Mouse (Mus musculus) naive thymus-derived CD4-positive, alpha-beta T cell, adult 2 months (primary cell): ENCODE measurements around the gene Trdmt1.

Source experiments
- DNase-seq: peaks from one replicate; pipeline ENCODE4 v3.0.0-alpha.2; 2011; ENCODE audit warnings: low read depth

Gene Trdmt1

DNA sequence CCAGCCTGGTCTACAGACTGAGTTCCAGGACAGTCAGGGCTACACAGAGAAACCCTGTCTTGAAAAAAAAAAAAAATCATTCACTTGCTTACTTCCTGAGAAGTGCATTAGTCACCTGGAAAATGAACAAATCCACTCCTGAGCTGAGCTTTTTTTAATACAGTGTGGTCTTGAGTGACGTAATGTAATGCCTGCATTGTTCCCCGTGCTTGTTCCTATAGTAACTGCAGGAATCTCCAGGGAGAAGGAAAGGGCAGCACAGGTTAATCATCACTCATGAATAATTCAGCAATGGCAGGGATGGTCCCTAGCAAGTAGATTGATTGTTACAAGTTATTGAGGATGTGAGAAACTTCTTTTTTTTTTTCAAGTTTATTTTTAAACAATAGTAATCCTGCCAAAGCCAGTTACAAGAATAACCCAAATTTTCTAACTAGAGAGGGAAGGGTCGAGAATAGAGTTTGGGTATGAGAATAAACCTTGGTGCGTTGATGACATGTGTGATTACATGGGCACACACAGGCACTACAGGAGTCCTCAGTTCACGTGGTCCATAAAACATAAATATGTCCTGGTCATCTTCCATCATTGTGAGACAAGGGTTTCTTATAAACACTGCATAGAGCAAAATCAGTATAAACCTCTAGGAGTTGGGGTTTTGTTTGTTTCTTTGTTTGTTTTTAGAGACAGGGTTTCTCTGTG is 44.0 kb downstream of the Trdmt1 start:
- no peak for DNase-seq

DNA sequence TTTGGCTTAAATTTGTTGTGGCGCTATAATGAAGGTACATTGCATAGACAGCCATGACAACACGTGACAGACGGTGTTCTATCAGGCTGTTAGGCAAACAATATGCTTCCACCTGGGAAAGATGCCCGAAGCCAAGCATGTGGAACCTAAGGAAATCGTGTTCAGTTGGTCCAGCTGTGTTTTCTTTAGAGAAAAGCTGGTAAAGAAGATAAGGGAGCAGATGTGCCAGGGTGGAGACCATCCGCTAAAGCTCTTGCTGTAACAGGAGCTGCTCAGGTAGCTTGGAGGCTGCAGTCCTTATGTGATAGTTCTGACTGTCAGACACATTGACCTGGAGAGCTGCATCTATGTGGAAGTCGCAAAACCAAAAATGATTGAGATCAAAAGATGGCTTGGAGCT is 45.3 kb downstream of the Trdmt1 start:
- DNase-seq, result no peak

- no peak for DNase-seq
Measured at GRCm38 (mm10) chr2:13496087-13496486, 48.4 kb downstream of the Trdmt1 start.

- peak; percentile 45 for DNase-seq
Measured at GRCm38 (mm10) chr2:13492927-13493326, 51.5 kb downstream of the Trdmt1 start.

GRCm38 (mm10) chr2:13491734-13492133 is 52.7 kb downstream of the Trdmt1 start, which contains the start of gene Cubn:
Cubn (minus strand) TSS chr2:13491813.
- no peak for DNase-seq

GRCm38 (mm10) chr2:13490480-13490879 is 54.0 kb downstream of the Trdmt1 start:
- DNase-seq, result no peak

DNA sequence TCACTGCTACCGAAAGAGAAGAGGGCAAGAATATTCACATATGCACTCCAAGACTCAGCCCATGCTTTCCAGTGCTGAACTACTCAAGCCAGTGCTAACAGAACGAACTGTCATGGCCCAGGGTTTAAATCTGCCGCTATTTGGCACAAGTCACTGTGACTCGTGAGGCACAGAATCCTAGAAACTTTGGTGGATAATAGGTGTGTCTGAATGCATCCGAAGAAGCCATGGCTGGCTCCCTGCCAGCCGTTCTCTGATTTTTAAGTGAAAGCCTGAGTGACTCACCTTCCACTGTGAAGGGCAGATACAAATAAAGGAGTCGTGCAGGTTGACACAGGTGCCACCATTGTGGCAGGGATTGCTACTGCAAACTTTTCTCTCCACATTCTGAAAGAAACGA is 58.0 kb downstream of the Trdmt1 start:
- no peak for DNase-seq

- DNase-seq, result no peak
Measured at GRCm38 (mm10) chr2:13484566-13484965, 59.9 kb downstream of the Trdmt1 start.

DNA sequence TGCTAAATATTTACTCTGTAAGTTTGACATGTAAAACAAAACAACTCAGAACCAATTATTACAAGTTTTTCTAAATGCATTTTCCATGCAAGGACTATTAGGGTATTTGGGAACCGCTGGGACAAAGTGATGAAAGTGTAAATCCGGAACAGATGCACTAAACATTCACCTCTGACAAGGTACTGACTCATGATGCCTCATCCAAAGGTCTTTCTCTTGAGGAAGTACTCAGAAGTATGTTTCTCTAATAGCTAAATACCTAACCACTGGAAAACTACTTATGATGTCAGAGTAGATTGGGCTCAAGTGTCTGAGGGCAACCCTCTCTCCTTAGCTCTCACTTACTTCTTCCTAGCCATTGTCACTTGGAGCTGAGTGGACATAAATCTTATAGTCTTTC is 63.7 kb downstream of the Trdmt1 start:
- DNase-seq, result no peak

- DNase-seq, result no peak
Measured at GRCm38 (mm10) chr2:13479165-13479564, 65.3 kb downstream of the Trdmt1 start.

GRCm38 (mm10) chr2:13470108-13470507 is 74.4 kb downstream of the Trdmt1 start:
- DNase-seq, result no peak

GRCm38 (mm10) chr2:13469641-13470040 is 74.8 kb downstream of the Trdmt1 start:
- DNase-seq, result no peak

DNA sequence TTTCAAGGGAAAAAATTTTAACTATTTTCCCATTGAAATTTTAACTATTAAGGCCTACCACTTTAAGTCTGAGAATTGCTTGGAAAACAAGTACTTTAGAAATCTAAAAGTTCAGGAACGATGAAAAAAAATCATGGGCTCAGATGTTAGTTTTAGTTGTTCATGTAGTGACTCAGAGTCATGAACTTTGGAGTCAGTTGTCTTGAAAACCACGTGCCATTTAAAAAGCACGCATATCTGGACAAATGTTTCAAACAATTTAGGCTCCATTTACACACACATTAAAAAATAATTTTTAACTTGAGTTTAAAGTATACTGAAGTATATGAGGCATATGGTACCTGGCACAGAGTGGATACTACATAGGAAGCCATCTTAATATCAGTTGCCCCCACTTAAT is 77.8 kb downstream of the Trdmt1 start:
- DNase-seq, result no peak
